Mouse (Mus musculus) CD8-positive naive resting alpha-beta T cell, adult 2 months (primary cell): ENCODE measurements around the gene Med16.

Experiments used
- DNase-seq, 2 experiments: peaks; one replicate each; pipeline ENCODE4 v3.0.0; 2022; ENCODE audit warnings: low read depth in 2 of 2, low spot score in 2 of 2

Gene Med16

GRCm38 (mm10) chr10:79933145-79933679 is 24.5 kb upstream of the Med16 start:
- DNase-seq: no peak

GRCm38 (mm10) chr10:79932736-79933135 is 24.0 kb upstream of the Med16 start:
- no peak for DNase-seq

- DNase-seq: no peak
Measured at GRCm38 (mm10) chr10:79931797-79932196, 23.1 kb upstream of the Med16 start.

- DNase-seq: no peak
Measured at GRCm38 (mm10) chr10:79930826-79931186, 22.1 kb upstream of the Med16 start.

- DNase-seq: no peak
Measured at GRCm38 (mm10) chr10:79929967-79930825, 21.5 kb upstream of the Med16 start.

- no peak for DNase-seq
Measured at GRCm38 (mm10) chr10:79928907-79929701, 20.4 kb upstream of the Med16 start.

DNA sequence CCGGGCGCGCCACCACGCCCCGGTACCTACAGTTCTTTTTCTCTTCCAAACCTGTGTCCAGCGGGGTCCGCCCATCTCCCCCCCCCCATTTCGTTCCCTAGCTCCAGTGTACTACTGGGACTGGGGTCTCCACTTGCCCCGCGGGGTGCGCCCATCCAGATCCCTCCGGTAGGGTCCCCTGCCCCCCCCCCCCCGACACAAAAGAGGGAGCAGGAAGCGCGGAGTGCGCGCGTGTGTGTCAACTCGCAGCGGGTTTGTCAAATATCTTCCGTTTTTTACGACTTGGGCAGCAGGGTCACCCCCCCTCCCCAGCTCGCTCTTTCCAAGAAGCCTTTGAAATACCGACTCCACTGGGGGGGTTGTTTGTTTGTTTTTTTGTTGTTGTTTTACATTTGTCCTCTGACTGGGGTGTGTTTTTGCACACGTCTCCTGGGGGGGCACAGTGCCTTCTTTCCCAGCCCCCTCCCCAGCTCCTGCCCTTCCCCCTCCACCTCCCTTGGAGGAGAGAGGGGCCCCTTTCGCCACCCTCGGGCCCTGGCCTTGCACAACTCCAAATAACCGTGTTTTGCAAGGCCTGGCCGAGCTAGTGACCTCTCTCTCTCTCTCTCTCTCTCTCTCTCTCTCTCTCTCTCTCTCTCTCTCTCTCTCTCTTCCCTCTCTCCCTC is 19.4 kb upstream of the Med16 start:
- no peak for DNase-seq

DNA sequence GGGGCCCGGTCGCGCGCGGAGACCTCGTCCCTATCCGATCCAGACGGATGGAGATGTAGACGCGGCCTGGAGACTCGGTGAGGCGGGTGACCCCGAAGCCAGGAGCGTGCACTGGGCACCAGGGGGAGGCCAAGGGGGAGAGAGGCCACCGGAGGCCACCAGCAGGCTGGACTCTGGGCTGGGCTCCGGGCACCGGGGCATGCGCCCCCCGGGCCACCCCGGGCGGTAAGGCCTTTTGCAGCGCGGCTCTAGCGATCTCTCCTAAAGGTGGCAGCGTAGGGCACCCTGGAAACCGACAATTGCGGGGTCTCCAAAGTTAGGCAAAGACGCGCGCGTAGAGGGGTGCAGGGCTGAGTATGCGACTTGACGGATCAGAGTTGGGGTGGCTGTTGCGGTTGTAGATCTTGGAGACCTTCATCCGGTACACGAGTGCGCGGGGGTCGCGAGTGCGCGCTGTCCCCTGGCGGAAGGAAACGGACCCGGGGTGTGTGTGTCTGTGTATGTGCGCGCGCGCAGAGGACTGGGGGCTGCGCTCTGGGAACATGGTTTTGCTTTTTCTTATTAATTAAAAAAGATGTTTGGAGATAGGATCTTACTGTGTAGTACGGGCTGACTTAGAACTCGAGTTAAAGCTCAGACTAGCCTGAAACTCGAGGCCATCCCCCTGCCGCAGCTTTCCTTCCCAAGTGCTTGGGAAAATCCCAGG is 18.8 kb upstream of the Med16 start:
- DNase-seq: peak in 1 of 2 experiments; percentile 55

- peak; percentile 78 to 87 for DNase-seq
Measured at GRCm38 (mm10) chr10:79926491-79927323, 18.0 kb upstream of the Med16 start, which contains the start of gene Arid3a. Gene Arid3a, plus strand, starts transcription at chr10:79927043.

DNA sequence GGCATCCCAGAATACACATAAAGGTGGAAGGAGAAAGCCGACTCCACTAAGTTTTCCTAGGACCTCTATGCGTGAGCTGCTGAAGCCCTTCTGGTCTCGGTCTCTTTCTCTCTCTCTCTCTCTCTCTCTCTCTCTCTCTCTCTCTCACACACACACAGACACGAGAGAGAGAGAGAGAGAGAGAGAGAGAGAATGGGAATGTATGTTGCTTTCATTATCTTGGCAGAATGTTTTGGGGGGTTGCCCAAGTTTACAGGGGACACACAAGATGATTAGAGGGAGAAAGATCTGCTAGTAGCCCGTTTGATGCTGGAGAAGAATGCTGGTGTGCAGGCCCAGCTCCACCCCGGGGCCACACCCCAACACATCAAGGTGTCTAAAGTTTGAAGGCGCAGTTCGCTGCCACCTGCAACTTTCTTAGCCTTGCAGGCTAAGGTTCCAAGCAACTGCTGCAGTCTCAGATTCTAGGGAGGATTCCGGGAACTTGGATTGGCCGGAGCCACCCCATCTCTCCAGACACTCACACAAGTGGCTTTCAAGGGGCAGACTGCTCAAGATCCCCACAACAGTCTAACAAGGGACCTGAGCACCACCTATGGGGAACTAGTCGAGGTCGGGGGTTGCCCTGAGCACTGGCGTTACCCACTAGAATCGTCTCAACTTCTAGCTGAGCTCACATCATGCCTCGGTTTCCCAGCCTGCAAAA is 17.2 kb upstream of the Med16 start:
- DNase-seq: peak in 1 of 2 experiments; percentile 31

GRCm38 (mm10) chr10:79924998-79925784 is 16.5 kb upstream of the Med16 start:
- DNase-seq: peak; percentile 95

DNA sequence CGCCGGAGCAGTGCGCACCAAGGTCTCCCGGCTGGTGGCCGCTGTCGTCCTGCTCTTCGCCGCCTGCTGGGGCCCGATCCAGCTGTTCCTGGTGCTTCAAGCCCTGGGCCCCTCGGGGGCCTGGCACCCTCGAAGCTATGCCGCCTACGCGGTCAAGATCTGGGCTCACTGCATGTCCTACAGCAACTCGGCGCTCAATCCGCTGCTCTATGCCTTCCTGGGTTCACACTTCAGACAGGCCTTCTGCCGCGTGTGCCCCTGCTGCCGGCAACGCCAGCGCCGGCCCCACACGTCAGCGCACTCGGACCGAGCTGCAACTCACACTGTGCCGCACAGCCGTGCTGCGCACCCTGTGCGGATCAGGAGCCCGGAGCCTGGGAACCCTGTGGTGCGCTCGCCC is 12.8 kb upstream of the Med16 start:
- DNase-seq: no peak

DNA sequence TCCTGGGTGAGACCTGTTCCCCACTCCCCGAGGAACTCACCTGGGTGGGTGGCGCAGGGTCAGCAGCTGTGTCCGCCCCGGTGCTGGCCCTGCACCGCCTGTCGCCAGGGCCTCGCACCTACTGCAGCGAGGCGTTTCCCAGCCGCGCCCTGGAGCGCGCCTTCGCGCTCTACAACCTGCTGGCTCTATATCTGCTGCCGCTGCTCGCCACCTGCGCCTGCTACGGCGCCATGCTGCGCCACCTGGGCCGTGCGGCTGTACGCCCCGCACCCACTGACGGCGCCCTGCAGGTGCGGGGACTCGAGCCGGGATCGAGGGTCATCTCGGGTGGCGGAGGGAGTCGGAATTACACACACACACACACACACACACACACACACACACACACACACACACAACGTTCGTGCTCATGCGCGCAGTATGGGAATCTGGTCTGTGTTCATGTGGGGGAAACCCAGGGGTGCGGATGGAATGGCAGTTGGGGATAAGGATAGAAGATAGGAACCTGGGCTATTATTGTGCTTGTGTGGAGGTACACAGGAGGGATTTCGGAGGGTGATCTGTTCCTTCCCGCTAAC is 12.3 kb upstream of the Med16 start, which contains the start of gene R3hdm4:
Gene R3hdm4, minus strand, starts transcription at position 251 of the 578 bp plus-strand sequence.
- no peak for DNase-seq

- DNase-seq: no peak
Measured at GRCm38 (mm10) chr10:79920056-79920890, 11.6 kb upstream of the Med16 start.

- DNase-seq: no peak
Measured at GRCm38 (mm10) chr10:79919251-79919849, 10.6 kb upstream of the Med16 start.

- DNase-seq: no peak
Measured at GRCm38 (mm10) chr10:79918231-79919078, 9.7 kb upstream of the Med16 start.
